Mouse (Mus musculus): ENCODE data around the gene Gm37240. TPM values are rescaled to one million over a fixed set of nuclear protein-coding genes. Genes with fewer than 3 reads are reported as not detected.

Gm37240 gene
- polyA plus RNA-seq, 1 experiment, result 0.26 TPM

DNA sequence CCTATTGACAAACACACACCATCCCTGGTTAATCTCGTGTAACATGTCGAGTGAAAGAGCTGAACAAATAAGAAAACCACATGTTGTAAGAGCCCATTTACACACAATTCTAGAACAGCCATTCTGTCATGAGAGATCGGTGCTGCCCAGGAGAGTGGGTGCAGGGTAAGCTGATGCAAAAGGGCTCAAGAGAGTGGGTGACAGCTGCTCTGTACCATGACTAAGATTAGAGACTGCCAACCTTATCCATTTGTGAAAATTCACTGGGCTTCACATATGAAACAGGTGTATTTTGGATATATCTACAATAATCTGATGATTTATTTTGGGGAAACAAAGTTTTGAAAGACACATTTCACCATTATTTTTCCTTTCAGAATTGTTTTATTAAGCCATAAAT lies 1331.5 kb downstream of the Gm37240 start:
- no peak for DNase-seq (ENCODE audit: extremely low spot score in 1 of 2, low spot score in 1 of 2)

DNA sequence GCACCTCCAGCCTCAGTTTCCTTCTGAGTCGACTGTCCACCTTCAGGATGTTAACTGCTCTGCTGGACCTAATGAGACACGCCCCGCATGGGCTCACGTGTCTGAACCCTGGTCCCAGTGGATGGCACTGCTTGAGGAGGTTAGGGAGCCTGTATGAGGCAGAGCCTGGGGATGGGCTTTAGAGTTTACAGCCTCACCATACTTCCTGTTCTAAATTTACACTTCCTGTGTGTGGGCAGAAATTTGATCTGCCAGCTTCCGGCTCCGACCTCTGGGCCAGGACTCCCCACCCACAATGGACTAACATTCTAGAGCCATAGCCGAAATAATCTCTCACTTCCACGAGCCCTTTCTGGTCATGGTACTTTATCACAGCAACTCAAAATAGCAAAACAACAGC lies 1340.1 kb downstream of the Gm37240 start:
- no peak for DNase-seq (ENCODE audit: extremely low spot score in 1 of 2, low spot score in 1 of 2)

DNA sequence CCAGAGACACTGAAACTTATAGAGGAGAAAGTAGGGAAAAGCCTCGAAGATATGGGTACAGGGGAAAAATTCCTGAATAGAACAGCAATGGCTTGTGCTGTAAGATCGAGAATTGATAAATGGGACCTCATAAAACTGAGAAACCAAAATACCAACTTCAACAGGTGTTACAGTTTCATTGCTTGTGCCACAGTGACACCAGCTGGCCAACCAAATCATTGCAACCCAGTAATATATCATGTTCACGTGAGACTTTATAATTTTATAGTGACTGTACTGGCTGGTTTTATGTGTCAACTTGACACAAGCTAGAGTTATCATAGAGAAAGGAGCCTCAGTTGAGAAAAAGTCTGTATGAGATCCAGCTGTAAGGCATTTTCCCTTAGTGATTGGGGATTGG lies 1344.9 kb downstream of the Gm37240 start:
- peak; percentile 14 to 81 for DNase-seq (ENCODE audit: extremely low spot score in 1 of 2, low spot score in 1 of 2)

DNA sequence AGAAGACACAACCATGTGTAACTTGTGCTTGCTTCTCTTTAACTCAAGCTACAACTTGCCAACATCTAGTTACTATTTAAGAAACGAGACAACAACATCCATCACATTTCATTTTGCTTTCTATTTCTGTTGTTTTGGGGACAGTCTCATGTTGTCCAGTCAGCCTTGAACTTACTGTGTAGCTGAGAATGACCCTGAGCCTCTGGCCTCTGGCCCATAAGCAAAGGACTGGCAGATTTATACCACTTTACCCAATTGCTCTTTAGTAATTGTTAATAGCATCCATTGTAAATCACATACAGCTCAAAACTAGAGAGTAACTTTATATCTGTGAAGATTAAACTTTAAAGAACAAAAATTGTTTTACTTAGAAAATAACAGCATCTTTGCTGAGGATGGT lies 1345.4 kb downstream of the Gm37240 start:
- DNase-seq (ENCODE audit: extremely low spot score in 1 of 2, low spot score in 1 of 2), result no peak

DNA sequence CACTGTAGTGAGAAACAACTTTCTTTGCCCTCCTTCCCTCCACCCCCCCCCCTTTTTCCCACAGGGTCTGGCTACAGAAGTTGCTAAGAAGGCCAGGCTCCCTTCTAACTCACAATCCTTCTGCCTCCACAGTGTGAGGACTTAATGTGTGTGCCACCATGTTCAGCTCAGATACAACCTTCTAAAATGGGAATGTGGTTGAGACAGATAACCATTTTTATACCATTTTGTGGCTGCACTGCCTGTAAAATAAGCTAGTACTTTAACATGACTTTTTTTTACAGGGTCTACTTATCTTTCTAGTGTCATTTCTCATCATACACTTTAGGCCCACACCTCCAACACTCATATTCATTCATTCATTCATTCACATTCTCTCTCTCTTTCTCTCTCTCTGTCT lies 1346.7 kb downstream of the Gm37240 start:
- DNase-seq (ENCODE audit: extremely low spot score in 1 of 2, low spot score in 1 of 2), result no peak

DNA sequence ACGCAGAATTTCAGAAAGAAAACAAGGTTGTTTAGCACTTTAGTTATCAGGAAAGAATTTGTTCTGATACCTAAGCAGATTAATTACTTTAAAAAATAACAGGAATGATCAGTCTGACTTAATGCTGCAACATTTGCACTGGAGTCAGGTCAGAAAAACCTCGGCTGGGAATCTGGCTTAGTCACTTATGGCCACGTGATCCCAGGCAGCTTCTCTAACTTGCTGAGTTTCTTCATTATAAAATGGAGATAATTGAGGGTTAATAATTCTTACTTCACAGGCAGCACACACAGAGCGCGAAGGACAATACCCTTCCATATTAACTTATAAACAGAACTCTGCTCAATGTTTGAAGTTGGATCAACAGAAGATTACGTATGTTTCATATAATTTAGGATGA lies 1350.3 kb downstream of the Gm37240 start:
- DNase-seq (ENCODE audit: extremely low spot score in 1 of 2, low spot score in 1 of 2), result no peak

DNA sequence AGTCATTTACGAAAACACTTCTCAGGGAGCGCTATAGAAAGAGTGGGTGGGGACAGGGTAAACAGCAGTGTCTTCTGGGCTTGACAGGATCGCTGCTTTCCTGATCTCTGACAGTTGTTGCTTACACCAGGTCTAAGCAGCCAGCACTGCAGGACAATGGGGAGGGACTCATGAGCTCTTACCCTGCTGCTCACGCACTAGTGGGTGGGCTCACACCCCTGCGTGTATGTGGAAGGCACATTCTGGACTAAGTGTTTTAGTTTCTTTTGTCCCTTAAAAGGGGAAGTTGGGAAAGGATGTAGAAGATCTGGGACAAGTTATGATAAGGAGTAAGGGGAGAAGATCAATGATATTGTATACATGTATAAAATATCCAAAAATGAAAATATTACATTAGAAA lies 1354.1 kb downstream of the Gm37240 start:
- no peak for DNase-seq (ENCODE audit: extremely low spot score in 1 of 2, low spot score in 1 of 2)

DNA sequence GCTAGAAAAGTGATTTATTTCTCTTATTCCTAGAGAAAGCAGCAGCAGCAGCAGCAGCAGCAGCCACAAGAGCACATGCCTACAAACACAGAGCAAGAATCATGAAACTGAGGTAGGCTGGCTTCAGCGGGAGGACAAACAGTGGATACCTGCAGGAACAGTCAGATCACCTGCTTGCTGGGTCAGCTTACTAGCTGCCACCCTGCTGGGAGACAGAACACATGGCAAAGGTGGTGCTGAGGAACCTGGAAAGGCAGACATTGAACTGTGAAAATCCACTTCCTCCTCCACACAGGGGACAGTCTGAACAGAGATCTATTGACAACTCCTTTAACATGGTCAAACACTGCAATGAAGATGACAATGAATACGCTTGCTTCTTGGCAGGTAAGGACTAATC lies 1358.3 kb downstream of the Gm37240 start:
- DNase-seq (ENCODE audit: extremely low spot score in 1 of 2, low spot score in 1 of 2), result no peak

DNA sequence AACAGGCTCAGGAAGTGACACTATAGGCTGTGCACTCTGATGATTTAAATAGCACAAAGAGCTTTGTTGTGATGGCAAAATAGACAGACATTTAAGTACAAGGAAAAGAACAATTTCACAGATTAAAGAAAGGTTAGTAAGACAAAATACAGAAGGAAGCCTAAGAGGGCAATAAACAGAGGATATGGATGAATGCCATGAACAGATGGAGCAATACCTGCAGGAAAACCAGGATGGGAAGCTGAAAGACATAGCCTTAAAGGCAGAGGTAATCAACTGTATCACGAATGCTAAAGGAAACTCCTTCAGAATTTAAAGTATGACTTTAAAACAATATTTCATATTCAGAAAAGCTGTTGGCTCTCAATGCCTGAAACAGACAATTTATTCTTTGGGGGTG lies 1362.4 kb downstream of the Gm37240 start:
- DNase-seq (ENCODE audit: extremely low spot score in 1 of 2, low spot score in 1 of 2), result no peak

DNA sequence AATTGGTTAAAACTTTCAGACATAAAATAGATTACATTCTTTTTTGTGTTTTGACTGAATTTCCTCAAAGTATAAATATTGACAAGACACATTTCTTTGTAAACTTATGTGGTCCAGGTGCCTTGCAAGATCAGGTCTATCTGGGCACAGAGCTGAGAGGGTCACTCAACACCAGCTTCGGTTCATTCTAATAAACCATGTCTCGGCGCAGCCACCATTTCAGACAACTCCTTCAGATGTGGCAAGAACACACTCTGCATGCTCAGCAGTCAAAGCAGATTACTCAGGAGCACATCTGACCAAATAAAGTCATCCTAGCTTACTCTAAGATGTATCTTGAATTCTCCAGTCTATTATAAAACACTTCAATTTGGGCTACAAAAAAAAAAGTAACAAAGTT lies 1371.2 kb downstream of the Gm37240 start:
- no peak for DNase-seq (ENCODE audit: extremely low spot score in 1 of 2, low spot score in 1 of 2)

DNA sequence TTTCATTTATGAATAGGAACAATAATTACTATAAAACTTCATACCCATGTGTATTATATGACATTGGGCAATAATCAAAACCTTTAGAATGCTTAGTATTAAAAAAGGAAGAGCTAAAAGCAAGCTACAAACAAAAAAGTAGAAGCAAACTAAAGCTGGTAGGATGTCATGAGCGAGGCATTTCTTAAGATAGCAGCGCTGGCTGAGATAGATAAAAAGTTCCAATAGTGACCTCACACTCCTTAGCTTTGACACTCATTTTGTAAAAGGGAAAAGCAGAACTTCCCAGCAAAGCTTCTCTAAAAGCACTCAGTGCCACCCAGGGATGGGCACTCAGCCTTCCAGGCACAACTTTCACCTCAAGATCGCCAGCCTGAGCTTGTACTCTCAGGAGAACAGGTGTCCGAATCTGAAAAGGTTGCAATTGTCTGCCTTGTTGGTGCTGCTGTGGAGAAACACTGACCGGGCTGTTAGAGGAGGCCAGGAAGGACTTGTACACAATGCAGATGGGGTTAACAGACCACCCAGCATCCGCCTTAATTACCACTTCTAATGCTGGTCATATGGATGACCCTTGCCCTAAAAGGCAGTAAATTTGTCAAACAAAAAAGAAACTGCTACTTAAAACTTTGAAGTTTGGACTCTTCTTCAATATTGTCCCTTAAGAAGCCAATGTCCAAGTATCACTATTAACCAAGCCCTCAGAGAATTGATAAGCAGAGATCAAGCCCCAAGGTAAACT lies 1374.4 kb downstream of the Gm37240 start:
- DNase-seq (ENCODE audit: extremely low spot score in 1 of 2, low spot score in 1 of 2), result no peak

DNA sequence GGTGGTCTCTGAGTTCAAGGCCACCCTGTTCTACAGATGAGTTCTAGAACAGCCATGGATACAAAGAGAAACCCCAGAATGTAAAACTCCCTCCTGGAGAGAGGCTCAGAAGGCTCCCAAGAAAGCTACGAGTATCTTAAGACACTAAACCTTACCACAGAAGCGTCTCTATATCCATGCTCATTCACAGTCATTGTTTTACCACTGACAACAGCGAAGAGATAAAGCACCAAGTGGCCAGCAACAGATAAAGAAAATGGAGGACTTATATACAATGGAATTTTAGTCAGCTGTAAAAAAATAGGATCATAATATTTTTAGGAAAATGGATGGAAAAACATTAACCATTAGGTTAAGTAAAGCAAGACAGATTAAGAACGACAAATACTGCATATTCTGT lies 1382.1 kb downstream of the Gm37240 start:
- no peak for DNase-seq (ENCODE audit: extremely low spot score in 1 of 2, low spot score in 1 of 2)

DNA sequence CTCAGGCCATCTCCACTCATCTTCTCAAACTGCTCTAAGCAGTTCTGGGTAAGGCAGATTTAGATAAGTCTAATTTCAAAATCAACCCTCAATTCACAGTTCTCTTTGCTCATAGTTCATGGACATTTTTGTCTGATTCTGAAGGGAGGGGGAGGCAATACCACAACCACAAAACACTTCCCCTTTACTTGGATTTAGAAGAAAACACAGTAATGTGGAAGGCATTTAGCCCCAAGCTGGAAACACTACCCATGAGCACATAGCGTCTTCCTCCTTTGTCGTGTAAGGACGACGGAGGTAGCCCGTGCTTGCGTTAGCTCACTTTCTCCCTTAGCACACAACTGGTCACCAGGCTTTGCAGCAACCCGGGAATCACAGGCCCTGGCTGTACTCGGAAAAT lies 1383.0 kb downstream of the Gm37240 start:
- no peak for DNase-seq (ENCODE audit: extremely low spot score in 1 of 2, low spot score in 1 of 2)

DNA sequence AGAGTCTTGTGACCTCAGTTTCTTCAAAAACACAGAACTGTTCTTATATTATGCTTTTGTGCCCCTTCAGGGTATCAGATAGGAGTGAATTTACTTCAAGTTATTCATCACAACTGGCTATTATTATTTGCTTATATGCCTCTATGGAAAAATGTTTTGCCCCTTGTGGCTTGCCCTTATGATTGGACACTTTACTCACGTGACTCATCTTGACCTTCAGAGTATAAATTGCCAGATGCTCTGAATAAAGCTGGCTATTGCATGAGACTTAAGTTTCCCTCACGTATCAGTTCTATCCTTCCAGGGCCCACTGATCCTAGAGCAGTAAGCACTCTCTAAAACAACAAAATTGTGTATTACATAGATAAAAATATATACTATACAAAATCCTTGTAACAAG lies 1385.2 kb downstream of the Gm37240 start:
- DNase-seq (ENCODE audit: extremely low spot score in 1 of 2, low spot score in 1 of 2), result no peak

DNA sequence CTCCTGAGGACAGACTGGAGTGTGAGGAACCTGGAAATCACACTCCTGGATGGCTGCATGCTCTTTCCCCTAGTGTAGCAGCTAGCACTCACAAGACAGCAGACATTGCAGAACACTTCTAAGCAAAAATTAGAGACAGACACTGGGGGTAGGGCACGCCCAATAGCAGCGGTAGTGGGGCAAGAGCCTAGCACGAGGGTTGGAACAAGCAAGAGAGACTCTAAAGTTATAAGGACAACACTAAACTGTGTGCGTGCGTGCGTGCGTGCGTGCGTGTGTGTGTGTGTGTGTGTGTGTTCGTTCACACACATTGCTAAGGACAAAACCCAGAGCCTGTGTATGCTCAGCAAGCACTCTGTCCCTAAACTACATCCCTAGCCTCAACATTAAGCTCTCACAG lies 1386.8 kb downstream of the Gm37240 start:
- no peak for DNase-seq (ENCODE audit: extremely low spot score in 1 of 2, low spot score in 1 of 2)

DNA sequence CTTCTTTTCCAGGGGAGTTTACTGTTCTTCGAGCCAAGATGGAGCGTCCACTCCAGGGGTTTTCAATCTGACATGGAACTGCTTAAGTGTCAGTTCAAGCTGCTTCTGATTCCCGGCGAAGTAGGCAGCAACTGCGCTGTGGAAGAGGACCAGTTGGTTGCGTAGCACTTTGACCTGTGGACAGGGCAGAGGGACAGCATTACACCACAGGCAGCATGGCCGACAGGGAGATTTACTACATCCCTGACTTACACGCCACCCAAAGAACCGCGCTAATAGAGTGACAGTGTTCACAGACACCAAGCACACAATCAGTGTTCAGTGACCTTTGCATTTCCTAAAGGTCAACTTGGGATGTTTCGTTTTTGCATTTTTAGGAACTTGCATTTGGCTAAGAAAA lies 1389.6 kb downstream of the Gm37240 start:
- no peak for DNase-seq (ENCODE audit: extremely low spot score in 1 of 2, low spot score in 1 of 2)

DNA sequence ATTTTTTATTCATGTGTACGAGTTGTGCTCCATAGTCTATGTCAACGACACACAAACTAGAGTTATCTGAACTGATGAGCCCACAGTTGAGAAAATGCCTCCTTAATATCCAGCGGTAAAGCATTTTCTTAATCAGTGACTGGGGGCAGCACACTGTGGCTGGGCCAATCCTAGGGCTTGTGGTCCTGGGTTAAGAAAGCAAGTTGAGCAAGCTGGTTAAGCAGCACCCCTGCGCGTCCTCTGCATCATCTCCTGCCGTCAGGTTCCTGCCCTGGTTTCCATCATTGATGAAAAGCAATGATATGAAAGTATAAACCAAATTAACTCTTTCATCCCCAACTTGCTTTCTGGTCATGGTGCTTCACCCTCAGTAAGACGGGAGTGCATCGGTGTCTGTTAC lies 1394.7 kb downstream of the Gm37240 start:
- DNase-seq (ENCODE audit: extremely low spot score in 1 of 2, low spot score in 1 of 2), result no peak

DNA sequence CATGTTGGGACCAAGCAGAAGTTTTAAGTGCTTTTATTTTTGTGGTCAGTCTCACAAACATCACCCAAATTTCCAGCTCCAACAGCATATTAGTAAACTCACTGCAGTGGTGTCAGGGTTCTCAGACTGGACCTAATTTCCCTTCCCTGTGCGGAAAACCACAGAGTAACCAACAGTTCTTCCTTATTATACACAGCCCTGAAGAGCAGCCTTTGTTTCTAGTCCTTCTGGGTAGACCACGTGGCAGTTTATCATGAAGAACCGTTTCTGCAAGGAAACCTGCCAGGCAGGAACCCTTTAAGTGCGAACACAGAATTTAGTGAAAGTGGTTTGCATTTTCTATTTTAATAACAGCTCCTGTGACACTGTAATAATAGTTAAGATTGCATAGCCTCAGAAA lies 1395.2 kb downstream of the Gm37240 start:
- DNase-seq (ENCODE audit: extremely low spot score in 1 of 2, low spot score in 1 of 2), result no peak

DNA sequence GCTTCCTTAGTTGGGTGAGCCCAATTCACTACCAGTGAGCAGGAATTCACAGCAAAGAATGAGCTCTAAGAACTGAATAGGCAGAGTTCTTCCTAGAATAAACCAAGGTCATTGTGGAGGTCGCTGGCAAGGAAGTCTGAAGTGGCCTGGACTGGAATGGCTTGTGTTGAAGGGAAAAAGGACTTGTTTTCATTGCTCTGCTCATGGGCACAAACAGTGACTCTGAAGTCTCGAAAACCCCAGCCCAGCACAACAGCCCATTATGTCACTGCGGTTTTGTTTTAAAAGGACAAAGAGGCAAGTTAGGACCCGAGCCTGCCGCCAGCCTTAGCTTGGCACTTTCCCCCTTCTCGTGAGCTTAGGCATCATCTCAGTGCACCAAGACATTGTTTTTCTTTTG lies 1398.6 kb downstream of the Gm37240 start:
- DNase-seq (ENCODE audit: extremely low spot score in 1 of 2, low spot score in 1 of 2), result peak in 1 of 2 experiments; percentile 42

DNA sequence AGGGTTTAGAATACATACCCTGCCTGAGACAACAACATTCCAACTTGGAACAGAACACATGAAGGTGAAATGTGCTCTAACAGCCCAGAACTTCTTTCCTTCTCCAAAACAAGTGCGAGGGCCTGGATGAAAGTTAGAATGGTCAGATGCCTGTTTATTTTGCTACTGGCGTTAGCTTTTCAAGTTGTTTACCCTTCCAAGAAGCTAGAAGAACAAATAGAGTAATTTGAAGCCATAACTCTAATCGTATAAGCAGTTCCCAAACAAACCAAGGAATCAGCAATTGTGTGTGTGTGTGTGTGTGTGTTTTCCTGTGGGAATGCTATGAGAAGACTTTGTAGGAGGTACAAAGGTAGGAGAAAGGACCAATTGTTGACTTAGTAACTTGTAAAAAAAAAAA lies 1402.4 kb downstream of the Gm37240 start:
- no peak for DNase-seq (ENCODE audit: extremely low spot score in 1 of 2, low spot score in 1 of 2)

DNA sequence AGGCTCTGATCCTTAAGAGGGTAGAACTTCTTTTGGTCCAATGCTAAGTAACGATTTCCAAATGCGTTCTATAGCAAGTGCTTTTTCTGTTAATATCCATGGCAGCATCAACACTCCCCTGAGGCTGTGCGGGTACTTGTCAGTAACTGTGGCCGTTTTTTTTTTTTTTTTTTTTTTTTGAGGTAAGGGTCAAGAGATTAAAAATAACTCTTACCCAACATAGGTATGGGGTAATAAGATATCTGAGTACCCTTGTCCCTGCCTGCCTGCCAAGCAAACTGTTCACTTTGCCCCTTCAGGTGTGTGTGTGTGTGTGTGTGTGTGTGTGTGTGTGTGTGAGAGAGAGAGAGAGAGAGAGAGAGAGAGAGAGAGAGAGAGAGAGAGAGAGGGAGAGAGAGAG lies 1403.0 kb downstream of the Gm37240 start:
- DNase-seq (ENCODE audit: extremely low spot score in 1 of 2, low spot score in 1 of 2), result no peak

DNA sequence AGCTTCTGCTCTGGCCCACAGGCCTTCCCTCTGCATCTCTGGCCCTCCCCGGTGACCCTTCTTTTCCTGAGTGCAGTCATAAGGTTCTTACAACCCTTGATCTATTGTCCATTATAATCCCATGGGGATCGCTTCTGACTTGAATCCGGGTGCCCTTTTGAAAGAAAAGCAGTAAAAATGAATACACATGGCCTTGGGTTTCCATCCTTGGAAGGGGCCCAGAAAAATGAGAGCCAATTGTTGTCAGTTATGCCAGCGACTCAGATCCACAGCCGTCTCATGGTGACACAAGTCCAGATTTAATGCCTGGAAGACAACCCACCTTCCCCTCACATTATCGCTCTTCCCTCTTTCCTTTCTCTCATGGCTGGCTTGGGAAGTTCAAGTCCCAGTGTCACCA lies 1405.2 kb downstream of the Gm37240 start:
- DNase-seq (ENCODE audit: extremely low spot score in 1 of 2, low spot score in 1 of 2), result no peak

DNA sequence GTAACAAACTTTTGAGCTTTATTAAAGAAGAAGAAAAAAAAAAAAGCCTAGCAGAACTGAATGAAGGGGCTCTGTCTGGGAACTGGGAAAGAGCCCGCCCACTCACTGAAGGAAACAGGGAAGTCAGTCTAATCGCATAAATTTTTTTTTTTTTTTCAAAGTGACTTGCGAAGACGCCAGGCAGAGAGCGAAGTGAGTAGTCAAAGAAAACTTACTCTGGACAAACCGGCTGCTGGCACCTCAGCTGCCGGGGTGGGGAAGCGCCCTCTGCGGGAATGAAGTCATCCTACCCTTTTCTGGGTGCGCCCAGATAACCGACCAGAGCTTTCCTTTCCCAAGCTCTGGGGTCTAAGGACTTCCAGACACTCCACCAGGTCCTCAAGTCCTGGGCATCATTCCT lies 1406.2 kb downstream of the Gm37240 start:
- DNase-seq (ENCODE audit: extremely low spot score in 1 of 2, low spot score in 1 of 2), result peak in 1 of 2 experiments; percentile 46

All from frontal cortex, adult 2 months (tissue).